Mouse (Mus musculus): Measurements from ENCODE around the gene Olfr55.
"Not testable (repeated sequence)": the region's sequence is repeated elsewhere in the genome, so short reads cannot be mapped to it uniquely, and the experiment has no call there.

Gene Olfr55

DNA sequence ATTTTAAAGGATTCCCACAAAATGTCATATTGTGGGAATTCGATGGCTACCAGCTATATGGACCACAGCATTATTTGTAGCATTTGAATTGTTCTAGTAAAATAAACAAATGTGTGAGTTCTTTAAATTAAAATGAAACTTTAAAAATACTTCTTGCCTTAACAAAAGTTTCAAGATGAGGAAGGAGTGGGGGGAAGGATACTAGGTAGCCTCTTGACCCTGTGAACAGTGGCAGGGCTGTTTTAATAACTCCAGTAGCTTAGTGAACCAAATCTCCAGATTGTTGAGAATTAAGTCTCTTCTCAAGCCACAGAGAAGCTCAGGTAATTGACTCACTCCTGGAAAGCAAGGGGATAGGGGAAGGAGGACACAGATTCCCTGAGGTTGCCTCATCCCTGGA is at the start of gene Olfr55:
Gene Olfr55 (plus strand): TSS at position 301 of the 400 bp plus-strand sequence.
- not testable (repeated sequence) for DNase-seq (ENCODE audit: low spot score in 2 of 2)

DNA sequence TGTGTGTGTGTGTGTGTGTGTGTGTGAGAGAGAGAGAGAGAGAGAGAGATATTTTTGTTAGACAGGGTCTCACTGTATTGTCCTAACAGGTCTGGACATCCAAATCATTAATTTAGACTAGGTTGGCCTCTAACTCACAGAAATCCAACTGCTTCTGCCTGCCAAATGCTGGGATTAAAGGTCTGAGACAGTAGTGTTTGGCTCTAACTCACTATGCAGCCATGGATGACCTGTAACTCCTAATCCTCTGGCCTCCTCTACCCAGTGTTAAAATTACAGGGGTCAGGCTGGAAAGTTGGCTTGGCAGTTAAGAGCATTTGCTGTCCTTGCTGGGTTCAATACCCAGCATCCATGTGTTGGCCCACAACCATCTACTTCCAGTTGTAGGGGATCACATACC is 43.7 kb upstream of the Olfr55 start:
- no peak for DNase-seq (ENCODE audit: low spot score in 2 of 2)

DNA sequence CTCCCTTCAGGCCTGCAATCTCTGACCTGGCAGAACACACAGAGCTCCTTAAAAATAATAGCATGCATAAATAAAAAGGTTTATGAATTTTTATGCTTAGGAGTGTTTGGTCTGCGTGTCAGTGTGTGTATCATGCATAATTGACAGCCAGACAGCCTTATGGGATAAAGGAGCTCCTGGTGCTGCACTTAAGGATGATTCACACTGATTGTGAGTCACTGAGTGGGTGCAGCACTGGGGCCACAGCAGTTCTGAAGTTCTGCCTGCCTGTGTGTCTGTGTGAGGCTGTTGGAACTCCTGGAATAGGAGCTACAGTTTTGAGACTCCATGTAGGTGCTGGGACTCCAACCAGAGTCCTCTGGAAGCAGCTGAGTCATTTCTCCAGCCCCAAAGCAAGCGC is 42.0 kb upstream of the Olfr55 start:
- DNase-seq (ENCODE audit: low spot score in 2 of 2), result no peak

DNA sequence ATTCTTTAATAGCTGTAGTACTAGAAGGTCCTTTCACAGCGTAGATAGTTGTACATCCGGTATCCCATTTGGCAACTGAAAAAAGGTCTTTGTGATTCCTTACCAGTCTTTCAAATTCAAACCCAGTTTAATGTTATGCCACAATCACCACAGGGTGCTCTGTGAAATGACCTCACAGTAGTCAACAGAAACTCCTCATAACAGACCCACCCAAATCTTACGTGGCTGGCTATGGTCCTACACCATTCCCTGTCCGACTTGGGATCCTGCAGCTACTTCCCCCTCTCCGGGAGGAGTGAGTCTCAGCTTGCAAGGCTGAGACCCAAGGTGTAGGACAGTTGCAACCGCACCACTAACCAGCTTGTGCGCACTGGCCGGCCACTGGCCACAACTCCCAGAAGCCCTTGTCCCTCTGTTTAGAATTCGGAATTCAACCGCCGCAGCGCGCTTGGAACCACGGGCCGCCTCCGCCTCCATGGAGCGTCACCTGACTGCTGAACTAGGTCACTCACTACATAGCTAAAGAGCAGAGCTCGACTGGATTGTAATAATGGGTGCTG is 28.9 kb upstream of the Olfr55 start, which contains the start of gene Morc2b:
Gene Morc2b (minus strand): TSS at position 423 of the 560 bp plus-strand sequence.
- DNase-seq (ENCODE audit: low spot score in 2 of 2), result no peak

DNA sequence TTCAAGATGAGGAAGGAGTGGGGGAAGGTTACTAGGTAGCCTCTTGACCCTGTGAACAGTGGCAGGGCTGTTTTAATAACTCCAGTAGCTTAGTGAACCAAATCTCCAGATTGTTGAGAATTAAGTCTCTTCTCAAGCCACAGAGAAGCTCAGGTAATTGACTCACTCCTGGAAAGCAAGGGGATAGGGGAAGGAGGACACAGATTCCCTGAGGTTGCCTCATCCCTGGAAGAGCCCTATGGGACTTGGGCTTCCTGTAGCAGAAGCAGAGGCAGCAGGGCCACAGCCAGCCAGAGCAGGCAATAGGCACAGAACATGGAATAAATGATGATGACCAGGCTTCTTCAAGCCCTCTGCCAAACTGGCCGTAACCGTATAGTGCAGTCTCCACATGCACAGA is 22.8 kb downstream of the Olfr55 start, which contains the start of gene Olfr239:
Gene Olfr239 (plus strand): TSS at position 301 of the 400 bp plus-strand sequence.
- DNase-seq (ENCODE audit: low spot score in 2 of 2), result not testable (repeated sequence)

DNA sequence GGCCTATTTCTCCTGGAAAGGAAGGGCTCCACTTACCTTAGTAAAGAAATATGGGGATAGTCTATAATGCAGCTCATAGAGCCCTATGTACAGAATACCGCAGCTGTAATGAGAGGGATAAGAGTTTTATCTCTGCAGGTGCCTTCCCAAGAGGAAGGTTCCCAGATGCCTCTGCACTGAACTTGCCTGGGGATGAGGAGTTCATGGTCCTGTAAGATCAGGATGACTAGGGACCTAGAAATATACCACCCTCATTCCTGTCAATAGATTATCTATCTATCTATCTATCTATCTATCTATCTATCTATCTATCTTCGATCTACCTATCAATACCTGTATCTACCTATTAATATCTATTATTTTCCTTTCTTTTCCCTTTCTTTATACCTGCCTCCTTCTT is 53.3 kb downstream of the Olfr55 start, which contains the start of gene Olfr1564:
Gene Olfr1564 (minus strand): TSS at position 101 of the 400 bp plus-strand sequence.
- DNase-seq (ENCODE audit: low spot score in 2 of 2), result no peak
